Mouse (Mus musculus) testis, adult 2 months (tissue): Measurements from ENCODE around the gene Alg5.

ENCODE experiments used
- CTCF ChIP-seq: fragments of 200-500 bp; IDR thresholded peaks from 2 replicates; pipeline ENCODE4 v1.5.1; 2012; ENCODE audit warnings: low read depth, mild to moderate bottlenecking, inconsistent platforms, low read length, moderate library complexity; ENCODE audit not compliant: control insufficient read depth, insufficient read depth, insufficient replicate concordance
- POLR2A ChIP-seq: fragments of 200-500 bp; IDR thresholded peaks from 2 replicates; pipeline ENCODE4 v1.6.1; 2012; ENCODE audit warnings: low read depth, mild to moderate bottlenecking, inconsistent platforms, low read length, moderate library complexity; ENCODE audit not compliant: control insufficient read depth

- TF ChIP-seq CTCF: no peak
- TF ChIP-seq POLR2A: no peak
Observed at GRCm38 (mm10) chr3:54769349-54770275, 34.3 kb downstream of the Alg5 start.
